30 mouse cellular contexts compared by ENCODE assay signal in genomic region chr2:30247681-30248080, GRCm38 (mm10). TPM values are rescaled to one million over a fixed set of nuclear protein-coding genes. Genes with fewer than 3 reads are reported as not detected.
"Had no signal": no experiment of that assay in that cellular context is flagged by ENCODE, and none has a peak within 500 bp of the region (broad histone marks: within the 10 kb centered on the region; RNA-seq: fewer than 3 reads in every experiment).

No protein-coding gene starts in this region.

- H3K4me2 ChIP-seq: liver, embryonic 13.5 days; midbrain, embryonic 11.5 days; stomach, embryonic 15.5 days had no signal

- H3K27ac ChIP-seq: left cerebral cortex, adult 2 months; liver, embryonic 13.5 days; stomach, embryonic 15.5 days had no signal

- H3K9me3 ChIP-seq: liver, embryonic 13.5 days; stomach, embryonic 15.5 days had no signal

- DNase-seq: kidney, adult 9 months; kidney, postnatal 14 days; kidney, postnatal 4 days; layer of hippocampus, adult 9-11 months; layer of hippocampus, postnatal 36 days; liver, embryonic 13.5 days; lung, adult 2 months; lung, postnatal 14 days; lung, postnatal 4 days; midbrain, embryonic 14.5 days; thymus, postnatal 25 days had no signal

- H3K27me3 ChIP-seq: liver, embryonic 13.5 days; stomach, embryonic 15.5 days had no signal

- H3K4me3 ChIP-seq: left cerebral cortex, adult 2 months; liver, embryonic 13.5 days; stomach, embryonic 15.5 days had no signal

- H3K9ac ChIP-seq: liver, embryonic 13.5 days; stomach, embryonic 15.5 days had no signal

RNA-seq across cellular contexts. Expression of gene Gm28035, which starts 7.3 kb away (rescaled TPM):
- total RNA-seq: megakaryocyte progenitor cell, adult 5-6 weeks had no signal

RNA-seq across cellular contexts. Expression of gene Phyhd1, which starts 18.3 kb away (rescaled TPM):
- total RNA-seq: megakaryocyte-erythroid progenitor cell, adult 5-6 weeks had no signal

RNA-seq across cellular contexts. Expression of gene Gm28038, which starts 33.2 kb away (rescaled TPM):
- total RNA-seq: layer of hippocampus, adult 18-20 months; layer of hippocampus, postnatal 36 days; left cerebral cortex, adult 2 months; left cerebral cortex, postnatal 10 days; left cerebral cortex, postnatal 36 days; liver, adult 2 months; megakaryocyte progenitor cell, adult 5-6 weeks; midbrain, postnatal 0 days had no signal
- polyA plus RNA-seq: kidney, embryonic 16.5 days; limb, embryonic 11.5 days; limb, embryonic 14.5 days; liver, adult 2 months; liver, embryonic 13.5 days; liver, embryonic 16.5 days; lung, adult 2 months; lung, embryonic 16.5 days; midbrain, embryonic 11.5 days; midbrain, embryonic 14.5 days; midbrain, postnatal 0 days; neural tube, embryonic 11.5 days; neural tube, embryonic 14.5 days; small intestine, adult 2 months; stomach, embryonic 15.5 days; thymus, postnatal 0 days had no signal
